In genomic region chr2:138587795-138588545, GRCm38 (mm10) we compare ENCODE assay signal across 17 mouse cellular contexts.
DNase-seq lines count a peak whose midpoint lies in the region; ATAC-seq and TF ChIP-seq lines count a peak whose summit lies in the region.
"Had no signal": no experiment of that assay in that cellular context is flagged by ENCODE, and none has a peak within 500 bp of the region (broad histone marks: within the 10 kb centered on the region; RNA-seq: fewer than 3 reads in every experiment).

No protein-coding gene starts in this region.

- H3K9me3 ChIP-seq in midbrain, postnatal 0 days (ENCODE audit: low read length), result no peaks in the 10 kb centered on the region
- no peaks in the 10 kb centered on the region for H3K9me3 ChIP-seq in midbrain, embryonic 15.5 days
- H3K9me3 ChIP-seq in liver, postnatal 0 days (ENCODE audit: low read length), result no peaks in the 10 kb centered on the region
- H3K9me3 ChIP-seq: embryonic facial prominence, embryonic 13.5 days; heart, embryonic 15.5 days; limb, embryonic 13.5 days had no signal

- H3K4me1 ChIP-seq in midbrain, postnatal 0 days (ENCODE audit: insufficient read depth, low read length), result no peaks in the 10 kb centered on the region
- no peaks in the 10 kb centered on the region; the same call in 1 of the 2 replicates for H3K4me1 ChIP-seq in midbrain, embryonic 15.5 days
- no peaks in the 10 kb centered on the region for H3K4me1 ChIP-seq in liver, postnatal 0 days (ENCODE audit: insufficient read depth)
- H3K4me1 ChIP-seq: embryonic facial prominence, embryonic 13.5 days; heart, embryonic 15.5 days; limb, embryonic 13.5 days had no signal

- H3K9ac ChIP-seq in midbrain, postnatal 0 days (replicated peaks; ENCODE audit: low read length, poor library complexity, severe bottlenecking), result no peak overlapping the region
- H3K9ac ChIP-seq in midbrain, embryonic 15.5 days, result no peak overlapping the region
- no peak overlapping the region for H3K9ac ChIP-seq in liver, postnatal 0 days (replicated peaks)
- H3K9ac ChIP-seq: embryonic facial prominence, embryonic 13.5 days; heart, embryonic 15.5 days; limb, embryonic 13.5 days had no signal

- DNase-seq in cerebellum, adult 18-20 months, result peak; percentile 26 to 31
- no peak for DNase-seq in cerebellum, adult 11 months
- DNase-seq in midbrain, postnatal 0 days (ENCODE audit: low spot score), result peak; percentile 54
- DNase-seq in layer of hippocampus, postnatal 36 days, result peak; percentile 38 to 45
- DNase-seq in telencephalon, adult 2 months (ENCODE audit: low read depth, low spot score), result peak; percentile 46
- DNase-seq in yolk sac, embryonic 10.5 days (ENCODE audit: low spot score), result no peak
- no peak for DNase-seq in liver, postnatal 0 days
- DNase-seq: adrenal gland, adult 2 months; gastrocnemius, postnatal 25 days; lung, adult 18-20 months; thymus, adult 2 months had no signal

- no peak overlapping the region for H3K4me3 ChIP-seq in midbrain, postnatal 0 days (ENCODE audit: low read depth, low read length)
- no peak overlapping the region for H3K4me3 ChIP-seq in midbrain, embryonic 15.5 days
- no peak overlapping the region for H3K4me3 ChIP-seq in liver, postnatal 0 days (ENCODE audit: low read depth, low read length)
- H3K4me3 ChIP-seq: embryonic facial prominence, embryonic 13.5 days; heart, embryonic 15.5 days; limb, embryonic 13.5 days; myocyte had no signal

- TF ChIP-seq EP300 in liver, postnatal 0 days (IDR thresholded peaks at IDR 0.05; ENCODE audit: low read depth), result no peak

- ATAC-seq in midbrain, postnatal 0 days (ENCODE audit: low FRiP score), result no peak
- no peak for ATAC-seq in midbrain, embryonic 15.5 days (replicated peaks)
- ATAC-seq in liver, postnatal 0 days, result no peak

- H3K27me3 ChIP-seq in midbrain, postnatal 0 days (ENCODE audit: insufficient read depth, low read length), result no peaks in the 10 kb centered on the region
- no peaks in the 10 kb centered on the region for H3K27me3 ChIP-seq in midbrain, embryonic 15.5 days (replicated peaks)
- H3K27me3 ChIP-seq in liver, postnatal 0 days (ENCODE audit: insufficient read depth, low read length), result no peaks in the 10 kb centered on the region
- H3K27me3 ChIP-seq: embryonic facial prominence, embryonic 13.5 days; heart, embryonic 15.5 days; limb, embryonic 13.5 days had no signal

- 82% methylated on average over 7 of the region's 7 CpGs for WGBS in midbrain, postnatal 0 days
- 84% methylated on average over 7 of the region's 7 CpGs for WGBS in midbrain, embryonic 15.5 days
- WGBS in liver, postnatal 0 days (ENCODE audit: insufficient replicate concordance), result 73% methylated on average over 7 of the region's 7 CpGs

- TF ChIP-seq CTCF in midbrain, postnatal 0 days (IDR thresholded peaks at IDR 0.05), result no peak
- no peak for TF ChIP-seq CTCF in liver, postnatal 0 days (IDR thresholded peaks at IDR 0.05; ENCODE audit: low read depth)

- H3K36me3 ChIP-seq in midbrain, postnatal 0 days (ENCODE audit: insufficient read depth, low read length), result no peaks in the 10 kb centered on the region
- H3K36me3 ChIP-seq in midbrain, embryonic 15.5 days (replicated peaks), result no peaks in the 10 kb centered on the region
- H3K36me3 ChIP-seq in liver, postnatal 0 days (replicated peaks; ENCODE audit: insufficient read depth, low read length), result no peaks in the 10 kb centered on the region
- H3K36me3 ChIP-seq: embryonic facial prominence, embryonic 13.5 days; heart, embryonic 15.5 days; limb, embryonic 13.5 days had no signal

- no peak overlapping the region for H3K27ac ChIP-seq in midbrain, postnatal 0 days (ENCODE audit: low read depth, low read length)
- no peak overlapping the region for H3K27ac ChIP-seq in midbrain, embryonic 15.5 days
- no peak overlapping the region for H3K27ac ChIP-seq in liver, postnatal 0 days (ENCODE audit: low read depth)
- H3K27ac ChIP-seq: embryonic facial prominence, embryonic 13.5 days; heart, embryonic 15.5 days; kidney, postnatal 0 days; limb, embryonic 13.5 days had no signal

- no peak overlapping the region for H3K4me2 ChIP-seq in midbrain, postnatal 0 days (ENCODE audit: low read depth, low read length, poor library complexity, severe bottlenecking)
- no peak overlapping the region for H3K4me2 ChIP-seq in midbrain, embryonic 15.5 days
- H3K4me2 ChIP-seq in liver, postnatal 0 days (ENCODE audit: low read depth, low read length), result no peak overlapping the region
- H3K4me2 ChIP-seq: embryonic facial prominence, embryonic 13.5 days; heart, embryonic 15.5 days; limb, embryonic 13.5 days had no signal

Comparison
In these comparisons a context has a peak if more than half of its experiments do, and no peak if none do; other contexts are left out.
1. DNase-seq: peak in cerebellum, adult 18-20 months (2 of 2), midbrain, postnatal 0 days (single experiment), layer of hippocampus, postnatal 36 days (2 of 2) and telencephalon, adult 2 months (single experiment); none in cerebellum, adult 11 months (single experiment), yolk sac, embryonic 10.5 days (single experiment) and liver, postnatal 0 days (single experiment).